Mouse (Mus musculus) embryonic facial prominence, embryonic 13.5 days (tissue): ENCODE measurements around the gene Vps13d. TPM values are rescaled to one million over a fixed set of nuclear protein-coding genes. Genes with fewer than 3 reads are reported as not detected.

ENCODE experiments used
- ATAC-seq: fragments of 200-750 bp; cut with Nextera tagmentation; 2 replicates; pipeline ENCODE4 v1.8.0; 2017; ENCODE audit warnings: low read depth; ENCODE audit not compliant: insufficient number of reproducible peaks, insufficient read depth, low FRiP score, low TSS enrichment
- H3K27ac ChIP-seq: fragments of 300-500 bp; sonication (generic); 2 replicates; pipeline ENCODE4 v1.5.1; 2015; ENCODE audit warnings: moderate library complexity, mild to moderate bottlenecking, inconsistent platforms
- H3K27me3 ChIP-seq: fragments of 300-500 bp; sonication (generic); 2 replicates; pipeline ENCODE4 v1.6.1; 2015; ENCODE audit warnings: mild to moderate bottlenecking, inconsistent platforms
- H3K36me3 ChIP-seq: fragments of 300-500 bp; sonication (generic); 2 replicates; pipeline ENCODE4 v1.6.1; 2015; ENCODE audit warnings: mild to moderate bottlenecking, inconsistent platforms
- H3K4me1 ChIP-seq: fragments of 300-500 bp; sonication (generic); 2 replicates; pipeline ENCODE4 v1.6.1; 2015; ENCODE audit warnings: inconsistent platforms
- H3K4me2 ChIP-seq: fragments of 300-500 bp; sonication (generic); 2 replicates; pipeline ENCODE4 v1.6.1; 2015; ENCODE audit warnings: moderate library complexity, mild to moderate bottlenecking, inconsistent platforms
- H3K4me3 ChIP-seq: fragments of 300-500 bp; sonication (generic); 2 replicates; pipeline ENCODE4 v1.5.1; 2015; ENCODE audit warnings: mild to moderate bottlenecking, inconsistent platforms
- H3K9ac ChIP-seq: fragments of 300-500 bp; sonication (generic); 2 replicates; pipeline ENCODE4 v1.6.1; 2015; ENCODE audit warnings: mild to moderate bottlenecking, inconsistent platforms
- H3K9me3 ChIP-seq: fragments of 300-500 bp; sonication (generic); 2 replicates; pipeline ENCODE4 v1.6.1; 2016; ENCODE audit warnings: inconsistent platforms
- WGBS: fragments of 180-500 bp; shearing (Covaris S2); methylation state at CpG from one replicate; pipeline ENCODE4 v1.1.7; 2015; ENCODE audit warnings: mixed read lengths; 5-methylcytosine and 5-hydroxymethylcytosine counted together
- polyA plus RNA-seq: library from polyadenylated mRNA; unstranded; fragments of >200 nt; fragmentation: Nextera tagmentation; extraction: Ambion mirVana; gene quantifications from 2 replicates; pipeline ENCODE4 v1.2.1, GENCODE M21; 2015

Gene Vps13d
- polyA plus RNA-seq, 1 experiment from 2014 or later: 6.7 TPM

DNA sequence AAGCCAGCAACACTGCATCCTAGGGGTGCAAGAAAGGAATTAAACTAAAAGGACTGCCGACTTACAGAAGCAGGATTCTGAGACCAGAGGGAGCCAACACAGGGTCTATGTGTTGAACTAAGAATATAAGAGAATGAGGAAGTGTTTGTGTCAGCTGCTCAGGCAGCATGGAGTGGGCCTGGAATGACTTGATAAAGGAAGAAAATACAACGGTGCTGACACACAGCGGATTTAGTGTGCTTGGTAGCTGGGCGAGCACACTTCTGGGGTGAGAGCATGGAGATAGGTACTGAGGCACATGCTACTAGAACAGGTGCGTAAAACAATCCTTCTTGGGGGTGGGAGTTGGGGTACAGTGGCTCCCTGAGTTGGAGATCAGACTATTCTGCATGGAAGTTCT, 51.3 kb downstream of the Vps13d start:
- Histone ChIP-seq H3K27me3 (no peaks in the 10 kb centered on the region), H3K4me3 (no peak overlapping the region), H3K27ac (no peak overlapping the region), H3K9ac (no peak overlapping the region), H3K36me3 (peaks cover 84% of the 10 kb centered on the region), H3K4me1 (no peaks in the 10 kb centered on the region), H3K4me2 (no peak overlapping the region), H3K9me3 (no peaks in the 10 kb centered on the region)
- no peak for ATAC-seq
- 93% methylated on average over 5 of the region's 5 CpGs for WGBS

DNA sequence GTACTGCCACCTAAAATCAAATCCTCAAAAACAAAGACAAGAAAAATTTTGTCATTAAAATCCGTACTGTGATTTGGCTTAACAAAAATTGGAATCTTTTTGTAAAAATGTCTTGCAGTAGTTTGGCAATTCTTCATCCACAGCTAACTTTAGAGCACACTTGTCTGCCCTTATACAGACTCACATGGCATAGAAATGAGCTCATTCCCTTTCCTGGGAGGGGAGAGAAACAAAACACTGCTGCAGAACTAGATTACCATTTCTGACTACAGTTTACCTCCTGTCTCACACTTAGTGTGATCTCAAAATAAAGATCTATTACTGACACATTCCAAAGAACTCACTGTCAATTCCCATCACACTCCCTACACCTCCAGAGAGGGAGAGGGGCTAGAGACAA, 58.1 kb downstream of the Vps13d start:
- no peaks in the 10 kb centered on the region for H3K9me3 ChIP-seq
- no peak overlapping the region for H3K27ac ChIP-seq
- no peak overlapping the region for H3K4me3 ChIP-seq
- H3K36me3 ChIP-seq: peaks cover 84% of the 10 kb centered on the region
- no peak for ATAC-seq
- 86% methylated on average over 1 of the region's 1 CpGs for WGBS
- no peak overlapping the region for H3K9ac ChIP-seq
- H3K27me3 ChIP-seq: no peaks in the 10 kb centered on the region
- H3K4me1 ChIP-seq: no peaks in the 10 kb centered on the region
- no peak overlapping the region for H3K4me2 ChIP-seq

DNA sequence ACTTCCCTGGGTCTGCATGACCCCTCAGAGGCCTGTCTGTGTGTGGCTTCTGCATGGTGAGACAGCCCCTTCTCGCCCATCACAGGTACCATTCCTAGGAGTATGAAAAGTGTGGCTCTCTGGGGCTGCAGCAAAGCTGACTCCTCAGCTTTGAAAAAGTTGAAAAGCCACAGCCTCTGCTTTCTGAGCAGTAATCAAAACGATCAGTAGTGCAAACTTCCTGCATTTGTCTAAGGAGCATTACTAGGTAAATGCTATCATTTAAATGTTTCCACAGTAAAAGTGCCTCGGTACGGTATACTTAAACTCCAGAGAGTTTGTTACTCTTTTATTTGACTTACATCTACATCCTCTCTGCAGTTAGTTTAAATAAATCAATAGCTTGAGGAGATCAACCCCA, 59.3 kb downstream of the Vps13d start:
- no peaks in the 10 kb centered on the region for H3K9me3 ChIP-seq
- H3K36me3 ChIP-seq: peaks cover 82% of the 10 kb centered on the region
- H3K4me1 ChIP-seq: no peaks in the 10 kb centered on the region
- no peak overlapping the region for H3K9ac ChIP-seq
- H3K27ac ChIP-seq: no peak overlapping the region
- ATAC-seq: no peak
- H3K4me3 ChIP-seq: no peak overlapping the region
- no peaks in the 10 kb centered on the region for H3K27me3 ChIP-seq
- WGBS: 88% methylated on average over 4 of the region's 4 CpGs
- H3K4me2 ChIP-seq: no peak overlapping the region

DNA sequence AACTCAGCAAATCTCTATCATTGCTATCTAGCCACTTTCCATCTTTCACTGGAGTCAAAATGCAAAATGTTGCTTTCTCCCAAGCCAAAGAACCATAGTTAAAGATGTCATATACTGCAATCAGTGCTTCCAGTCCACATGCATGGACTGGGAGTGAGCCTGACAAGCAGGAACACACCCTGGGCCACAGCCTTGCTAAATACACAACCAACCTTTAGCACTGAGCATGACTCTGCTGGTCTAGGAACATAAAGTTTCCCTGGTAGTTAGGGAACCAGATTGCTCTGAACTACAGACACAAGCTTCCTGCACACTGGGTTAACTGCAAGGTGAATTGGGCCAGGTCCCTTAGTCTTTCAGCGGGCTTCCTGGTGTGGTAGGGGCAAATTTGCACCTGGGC, 64.0 kb downstream of the Vps13d start:
- 83% methylated on average over 1 of the region's 1 CpGs for WGBS
- peaks cover 70% of the 10 kb centered on the region for H3K36me3 ChIP-seq
- ATAC-seq: no peak
- no peaks in the 10 kb centered on the region for H3K9me3 ChIP-seq
- H3K4me3 ChIP-seq: no peak overlapping the region
- H3K27me3 ChIP-seq: no peaks in the 10 kb centered on the region; the same call in 1 of the 2 replicates
- H3K4me2 ChIP-seq: no peak overlapping the region
- H3K27ac ChIP-seq: no peak overlapping the region
- no peak overlapping the region for H3K9ac ChIP-seq
- no peaks in the 10 kb centered on the region for H3K4me1 ChIP-seq

DNA sequence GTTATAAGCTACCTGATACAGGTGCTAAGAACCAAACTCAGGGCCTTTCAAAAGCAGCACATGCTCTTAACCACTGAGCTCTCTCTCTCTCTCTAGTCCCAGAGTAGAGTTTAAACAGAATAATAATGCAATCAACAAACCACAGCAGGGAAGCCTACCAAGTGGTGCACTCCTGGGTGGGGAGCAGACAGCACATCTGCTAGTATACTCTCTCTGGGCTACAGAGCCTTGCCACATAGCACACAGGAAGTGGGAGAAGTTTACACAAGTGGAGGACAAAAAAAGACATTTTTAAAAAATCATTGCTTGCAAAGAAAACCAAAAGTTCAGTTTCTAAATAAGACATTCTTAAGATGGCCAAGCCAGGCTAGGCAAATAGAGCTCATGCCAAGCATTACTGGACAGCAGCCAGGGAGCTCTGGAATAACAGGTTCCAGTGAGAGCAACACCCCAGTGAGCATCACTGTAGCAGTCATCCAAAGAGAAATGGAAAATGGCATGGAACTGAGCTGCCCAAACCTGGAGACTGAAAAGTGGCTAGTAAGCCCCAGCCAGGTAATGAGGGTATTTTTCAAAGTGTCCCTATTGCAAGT, 64.8 kb downstream of the Vps13d start:
- H3K27ac ChIP-seq: peak overlapping the region; percentile 29; the same call in 1 of the 2 replicates
- peaks cover 64% of the 10 kb centered on the region for H3K36me3 ChIP-seq
- H3K4me1 ChIP-seq: peaks cover 7% of the 10 kb centered on the region
- H3K9me3 ChIP-seq: no peaks in the 10 kb centered on the region
- H3K9ac ChIP-seq: no peak overlapping the region
- no peak overlapping the region for H3K4me2 ChIP-seq
- H3K27me3 ChIP-seq: no peaks in the 10 kb centered on the region; the same call in 1 of the 2 replicates
- H3K4me3 ChIP-seq: no peak overlapping the region
- no peak for ATAC-seq

DNA sequence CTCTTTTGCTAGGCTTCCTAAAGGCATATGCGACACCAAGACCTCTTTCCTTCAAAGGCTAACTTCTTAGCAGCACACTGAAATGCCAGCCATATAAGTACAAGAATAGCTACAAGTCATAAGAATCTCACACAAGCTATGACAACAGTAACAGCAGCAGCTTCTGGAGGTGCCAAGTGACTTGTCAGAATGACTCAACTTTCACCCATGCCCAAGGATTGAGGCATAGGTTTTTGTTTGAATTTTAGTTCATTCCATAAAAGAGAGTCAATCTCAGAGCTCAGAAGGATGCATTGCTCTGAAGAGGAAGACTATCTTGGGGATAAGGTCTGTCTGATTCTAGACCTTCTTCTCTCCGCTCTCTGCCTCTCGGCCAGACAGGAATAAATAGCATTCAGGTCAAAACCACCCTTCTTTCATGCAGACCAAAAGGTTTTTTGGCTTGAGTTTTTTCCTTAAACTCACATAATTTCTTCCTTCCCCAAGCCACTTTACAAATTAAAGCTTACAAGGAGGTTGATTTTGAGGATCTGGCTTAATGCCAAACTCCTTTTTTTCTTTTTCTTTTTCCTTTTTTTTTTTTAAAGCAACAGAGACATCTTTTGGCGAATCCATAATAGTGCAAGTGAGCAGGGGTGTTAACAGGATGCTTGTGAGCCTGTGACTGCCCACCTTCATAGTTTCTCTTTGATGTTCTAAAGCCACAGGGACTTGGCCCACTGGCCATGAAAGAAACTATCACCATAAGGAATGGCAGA, 69.2 kb downstream of the Vps13d start:
- no peak for ATAC-seq
- Histone ChIP-seq H3K4me2 (no peak overlapping the region), H3K4me3 (no peak overlapping the region), H3K27me3 (no peaks in the 10 kb centered on the region; the same call in 1 of the 2 replicates), H3K27ac (peak overlapping the region; percentile 48), H3K9me3 (no peaks in the 10 kb centered on the region), H3K36me3 (peaks cover 49% of the 10 kb centered on the region), H3K4me1 (peaks cover 9% of the 10 kb centered on the region), H3K9ac (no peak overlapping the region)
- WGBS: 53% methylated on average over 4 of the region's 4 CpGs

DNA sequence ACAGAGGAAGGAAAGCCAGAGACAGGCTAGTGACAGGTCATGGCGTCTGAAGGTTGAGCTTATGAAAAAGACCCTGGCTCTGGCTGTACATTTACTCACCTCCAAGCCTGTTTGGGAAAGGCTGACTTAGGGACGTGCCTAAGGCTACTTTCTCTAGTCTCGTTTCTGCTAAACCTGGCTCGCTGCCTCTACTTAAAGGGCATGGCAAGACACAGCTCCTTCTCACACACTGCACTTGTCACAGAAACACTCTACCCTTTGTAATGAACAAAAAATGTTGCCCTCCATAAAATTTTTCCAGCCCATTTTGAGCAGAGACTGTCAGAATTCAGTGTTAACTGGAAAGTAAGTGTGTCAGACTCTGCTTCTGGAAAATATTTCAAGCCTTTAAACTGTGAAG, 70.4 kb downstream of the Vps13d start:
- Histone ChIP-seq H3K4me1 (peaks cover 9% of the 10 kb centered on the region), H3K9me3 (no peaks in the 10 kb centered on the region), H3K36me3 (peaks cover 58% of the 10 kb centered on the region), H3K27me3 (no peaks in the 10 kb centered on the region; the same call in 1 of the 2 replicates), H3K27ac (no peak overlapping the region), H3K4me3 (no peak overlapping the region), H3K4me2 (no peak overlapping the region), H3K9ac (no peak overlapping the region)
- ATAC-seq: 0 out of 2 replicates have a peak, but pooled peaks have one; percentile 37
- WGBS: 66% methylated on average over 4 of the region's 4 CpGs

DNA sequence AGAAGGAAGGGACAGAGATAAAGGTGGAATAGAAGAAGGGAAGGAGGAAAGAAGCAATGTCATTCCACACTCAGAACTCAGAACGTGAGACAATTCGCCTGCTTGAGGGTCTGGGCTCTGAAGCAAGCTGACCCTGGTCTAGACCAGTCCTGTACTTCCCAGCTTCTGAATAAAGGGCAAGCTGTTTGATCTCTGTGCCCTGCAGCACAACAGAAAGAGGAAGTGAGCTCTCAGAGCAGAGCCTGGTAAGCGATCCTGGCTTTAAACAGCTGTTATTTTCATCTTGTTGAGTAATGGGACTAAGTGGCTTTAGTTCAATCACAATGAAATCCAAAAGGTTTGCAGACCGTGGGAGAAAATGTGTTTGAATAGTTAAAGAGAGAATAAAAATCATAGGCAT, 83.2 kb downstream of the Vps13d start:
- no peak overlapping the region for H3K4me3 ChIP-seq
- H3K27ac ChIP-seq: no peak overlapping the region
- H3K9me3 ChIP-seq: no peaks in the 10 kb centered on the region
- H3K36me3 ChIP-seq: peaks cover 81% of the 10 kb centered on the region
- H3K4me2 ChIP-seq: no peak overlapping the region
- peaks cover 5% of the 10 kb centered on the region; the same call in 1 of the 2 replicates for H3K4me1 ChIP-seq
- 22% methylated on average over 4 of the region's 4 CpGs for WGBS
- H3K9ac ChIP-seq: no peak overlapping the region
- no peak for ATAC-seq
- H3K27me3 ChIP-seq: no peaks in the 10 kb centered on the region

DNA sequence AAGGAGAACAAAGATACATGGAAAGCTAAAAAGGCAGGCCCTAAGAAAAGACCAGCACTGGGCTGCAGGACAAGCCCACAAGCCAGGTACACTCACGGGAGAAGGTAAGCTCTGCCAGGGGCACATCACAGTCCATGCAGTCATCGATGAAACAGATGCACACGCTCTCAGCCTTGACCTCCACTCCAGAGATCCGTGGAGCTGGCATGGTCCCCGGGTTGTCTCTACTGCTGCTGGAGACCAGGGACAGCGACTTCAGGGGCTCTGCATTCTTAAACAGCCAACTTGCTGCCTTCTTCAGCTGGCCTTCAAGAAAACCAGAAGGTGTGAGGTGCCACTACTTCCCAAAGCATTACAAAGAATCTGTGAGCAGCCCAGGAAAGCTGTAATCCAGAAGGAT, 84.1 kb downstream of the Vps13d start:
- no peaks in the 10 kb centered on the region for H3K27me3 ChIP-seq
- 89% methylated on average over 6 of the region's 6 CpGs for WGBS
- ATAC-seq: no peak
- H3K9ac ChIP-seq: no peak overlapping the region
- no peak overlapping the region for H3K27ac ChIP-seq
- H3K4me1 ChIP-seq: peaks cover 5% of the 10 kb centered on the region; the same call in 1 of the 2 replicates
- no peak overlapping the region for H3K4me2 ChIP-seq
- H3K9me3 ChIP-seq: no peaks in the 10 kb centered on the region
- no peak overlapping the region for H3K4me3 ChIP-seq
- peaks cover 82% of the 10 kb centered on the region for H3K36me3 ChIP-seq

DNA sequence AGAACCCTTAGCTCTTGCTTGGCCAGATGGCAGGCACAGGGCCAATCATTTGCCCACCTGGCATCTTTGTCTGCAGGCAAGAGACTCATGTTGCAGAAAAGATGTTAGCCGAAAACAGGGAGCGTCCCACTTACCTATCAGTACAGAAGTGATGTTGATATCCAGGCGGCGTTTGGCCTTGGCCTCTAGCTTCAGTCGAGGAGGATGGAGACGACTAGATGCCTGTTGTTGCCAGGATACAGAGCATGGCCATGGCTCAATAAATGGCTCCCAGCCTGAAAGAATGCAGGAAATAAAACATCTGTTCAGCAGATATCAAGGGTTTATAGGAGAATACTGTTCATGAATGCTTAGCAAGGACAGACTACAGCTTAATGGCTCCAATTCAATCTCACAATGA, 88.0 kb downstream of the Vps13d start:
- H3K9ac ChIP-seq: no peak overlapping the region
- H3K4me1 ChIP-seq: peaks cover 12% of the 10 kb centered on the region; the same call in 1 of the 2 replicates
- H3K4me3 ChIP-seq: no peak overlapping the region
- ATAC-seq: no peak
- no peaks in the 10 kb centered on the region for H3K27me3 ChIP-seq
- no peak overlapping the region for H3K4me2 ChIP-seq
- H3K9me3 ChIP-seq: no peaks in the 10 kb centered on the region
- H3K36me3 ChIP-seq: peaks cover 86% of the 10 kb centered on the region
- no peak overlapping the region for H3K27ac ChIP-seq
- WGBS: 82% methylated on average over 6 of the region's 6 CpGs

DNA sequence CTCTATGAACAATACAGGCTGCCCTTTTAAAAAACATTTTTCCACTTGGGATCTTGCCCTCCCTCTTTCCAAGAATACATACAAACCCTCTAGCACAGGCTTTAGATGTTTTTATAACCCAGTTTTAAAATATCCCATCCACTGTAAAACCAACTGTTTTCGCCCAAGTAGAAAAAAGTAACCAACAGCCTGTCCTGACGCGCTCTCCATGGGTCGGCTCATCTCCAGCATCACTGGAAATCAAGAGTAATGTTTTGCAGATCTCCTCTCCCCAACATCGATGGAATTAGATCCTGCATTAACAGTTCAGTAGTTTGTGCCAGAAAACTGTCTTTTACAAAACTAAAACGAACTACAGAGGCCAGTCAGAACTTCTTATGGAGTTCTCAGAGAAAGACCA, 89.5 kb downstream of the Vps13d start:
- Histone ChIP-seq H3K27ac (peak overlapping the region; percentile 72), H3K4me2 (no peak overlapping the region), H3K27me3 (no peaks in the 10 kb centered on the region), H3K36me3 (peaks cover 83% of the 10 kb centered on the region), H3K9me3 (no peaks in the 10 kb centered on the region), H3K4me1 (peaks cover 15% of the 10 kb centered on the region), H3K4me3 (no peak overlapping the region), H3K9ac (no peak overlapping the region)
- 53% methylated on average over 6 of the region's 6 CpGs for WGBS
- no peak for ATAC-seq

DNA sequence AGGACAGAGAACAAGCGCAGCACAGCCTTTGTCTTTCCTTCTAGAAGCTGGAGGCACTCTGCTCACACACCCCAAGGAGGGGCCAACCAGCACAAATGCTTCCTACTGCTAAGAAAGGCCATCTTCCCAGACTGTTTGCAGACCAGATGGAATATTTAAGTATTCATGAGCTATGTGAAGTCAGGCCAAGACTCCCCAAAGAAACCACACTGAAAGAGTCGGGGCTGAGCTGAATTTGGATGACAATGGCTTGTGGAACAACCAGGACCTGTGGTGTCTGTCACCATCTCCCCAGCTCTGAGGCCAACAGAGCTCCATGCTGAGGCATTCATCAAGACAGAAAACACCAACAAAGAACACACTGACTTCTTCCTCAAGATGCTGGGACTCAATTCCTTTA, 89.9 kb downstream of the Vps13d start:
- ATAC-seq: peak; percentile 46; the same call in 1 of the 2 replicates
- Histone ChIP-seq H3K4me3 (no peak overlapping the region), H3K9ac (no peak overlapping the region), H3K27ac (peak overlapping the region; percentile 72), H3K4me1 (peaks cover 15% of the 10 kb centered on the region), H3K9me3 (no peaks in the 10 kb centered on the region), H3K36me3 (peaks cover 80% of the 10 kb centered on the region), H3K27me3 (no peaks in the 10 kb centered on the region), H3K4me2 (no peak overlapping the region)
- 46% methylated on average over 2 of the region's 2 CpGs for WGBS
